In genomic region chr5:112419535-112419934, GRCm38 (mm10) we compare ENCODE assay signal across 15 mouse cellular contexts. TPM values are rescaled to one million over a fixed set of nuclear protein-coding genes. Genes with fewer than 3 reads are reported as not detected.
DNase-seq lines count a peak whose midpoint lies in the region; ATAC-seq lines count a peak whose summit lies in the region.
"Had no signal": no experiment of that assay in that cellular context is flagged by ENCODE, and none has a peak within 500 bp of the region (broad histone marks: within the 10 kb centered on the region; RNA-seq: fewer than 3 reads in every experiment).

No protein-coding gene starts in this region.

- no peak for DNase-seq in forebrain, embryonic 11.5 days (ENCODE audit: low spot score)
- peak; percentile 60 for DNase-seq in ZHBTc4 (ENCODE audit: low read depth, low spot score)
- DNase-seq in midbrain, embryonic 14.5 days, result peak; percentile 57
- no peak for DNase-seq in urinary bladder, adult 2 months (ENCODE audit: low spot score)
- no peak for DNase-seq in layer of hippocampus, postnatal 10 days (ENCODE audit: low spot score in 2 of 2)
- no peak for DNase-seq in thymus, postnatal 4 days
- DNase-seq: cerebellum, adult 8-10 months; lung, postnatal 36 days had no signal

- no peak overlapping the region for H3K9ac ChIP-seq in forebrain, embryonic 13.5 days
- H3K9ac ChIP-seq in forebrain, embryonic 11.5 days (ENCODE audit: low read length), result no peak overlapping the region
- no peak overlapping the region for H3K9ac ChIP-seq in forebrain, embryonic 16.5 days (replicated peaks; ENCODE audit: low read depth, low read length)
- no peak overlapping the region for H3K9ac ChIP-seq in midbrain, embryonic 14.5 days (replicated peaks; ENCODE audit: low read length)
- H3K9ac ChIP-seq: limb, embryonic 13.5 days had no signal

- H3K27me3 ChIP-seq in forebrain, embryonic 13.5 days, result peaks cover 7% of the 10 kb centered on the region; the same call in 1 of the 2 replicates
- H3K27me3 ChIP-seq in forebrain, embryonic 11.5 days (ENCODE audit: control insufficient read depth, insufficient read depth, low read length), result no peaks in the 10 kb centered on the region
- no peaks in the 10 kb centered on the region for H3K27me3 ChIP-seq in forebrain, embryonic 16.5 days (replicated peaks; ENCODE audit: control insufficient read depth, insufficient read depth, low read length)
- peaks cover 27% of the 10 kb centered on the region; the same call in 1 of the 2 replicates for H3K27me3 ChIP-seq in midbrain, embryonic 14.5 days (ENCODE audit: control insufficient read depth, insufficient read depth, low read length)

- H3K9me3 ChIP-seq in forebrain, embryonic 13.5 days (replicated peaks), result no peaks in the 10 kb centered on the region
- H3K9me3 ChIP-seq in forebrain, embryonic 11.5 days (ENCODE audit: control insufficient read depth, low read length), result no peaks in the 10 kb centered on the region
- H3K9me3 ChIP-seq in forebrain, embryonic 16.5 days (ENCODE audit: control insufficient read depth, low read length), result no peaks in the 10 kb centered on the region
- H3K9me3 ChIP-seq in midbrain, embryonic 14.5 days (ENCODE audit: control insufficient read depth, low read length), result no peaks in the 10 kb centered on the region
- H3K9me3 ChIP-seq: limb, embryonic 13.5 days had no signal

- peaks cover 32% of the 10 kb centered on the region for H3K36me3 ChIP-seq in forebrain, embryonic 13.5 days (ENCODE audit: poor library complexity, severe bottlenecking)
- no peaks in the 10 kb centered on the region for H3K36me3 ChIP-seq in forebrain, embryonic 11.5 days (ENCODE audit: control insufficient read depth, insufficient read depth, low read length)
- no peaks in the 10 kb centered on the region for H3K36me3 ChIP-seq in forebrain, embryonic 16.5 days (ENCODE audit: control insufficient read depth, insufficient read depth)
- peaks cover 18% of the 10 kb centered on the region for H3K36me3 ChIP-seq in midbrain, embryonic 14.5 days (ENCODE audit: control insufficient read depth, insufficient read depth, low read length)
- H3K36me3 ChIP-seq: limb, embryonic 13.5 days had no signal

- H3K27ac ChIP-seq in forebrain, embryonic 13.5 days, result no peak overlapping the region
- H3K27ac ChIP-seq in forebrain, embryonic 11.5 days (ENCODE audit: low read depth, low read length), result no peak overlapping the region
- no peak overlapping the region for H3K27ac ChIP-seq in forebrain, embryonic 16.5 days (ENCODE audit: low read length)
- no peak overlapping the region for H3K27ac ChIP-seq in midbrain, embryonic 14.5 days (replicated peaks; ENCODE audit: low read depth, low read length)
- H3K27ac ChIP-seq: limb, embryonic 13.5 days had no signal

- no peaks in the 10 kb centered on the region for H3K4me1 ChIP-seq in forebrain, embryonic 13.5 days
- H3K4me1 ChIP-seq in forebrain, embryonic 11.5 days (replicated peaks; ENCODE audit: control insufficient read depth, insufficient read depth, low read length), result no peaks in the 10 kb centered on the region
- peaks cover 3% of the 10 kb centered on the region for H3K4me1 ChIP-seq in forebrain, embryonic 16.5 days (replicated peaks; ENCODE audit: control insufficient read depth, insufficient read depth, low read length)
- peaks cover 20% of the 10 kb centered on the region for H3K4me1 ChIP-seq in midbrain, embryonic 14.5 days (ENCODE audit: control insufficient read depth, insufficient read depth, low read length)
- H3K4me1 ChIP-seq: limb, embryonic 13.5 days had no signal

- no peak overlapping the region for H3K4me3 ChIP-seq in forebrain, embryonic 13.5 days
- no peak overlapping the region for H3K4me3 ChIP-seq in forebrain, embryonic 11.5 days (ENCODE audit: low read depth, low read length)
- H3K4me3 ChIP-seq in forebrain, embryonic 16.5 days (replicated peaks; ENCODE audit: low read length), result no peak overlapping the region
- H3K4me3 ChIP-seq in midbrain, embryonic 14.5 days (replicated peaks; ENCODE audit: low read depth, low read length), result no peak overlapping the region
- H3K4me3 ChIP-seq: limb, embryonic 13.5 days had no signal

- ATAC-seq in forebrain, embryonic 13.5 days, result peak; percentile 55; the same call in 1 of the 2 replicates
- ATAC-seq in forebrain, embryonic 11.5 days (replicated peaks; ENCODE audit: low FRiP score), result no peak
- ATAC-seq in forebrain, embryonic 16.5 days, result peak; percentile 50; the same call in 1 of the 2 replicates
- no peak for ATAC-seq in midbrain, embryonic 14.5 days (ENCODE audit: low FRiP score, low TSS enrichment)

- 0 out of 2 replicates have a peak overlapping the region, but pooled peaks have one; percentile 10 for H3K4me2 ChIP-seq in forebrain, embryonic 13.5 days
- H3K4me2 ChIP-seq in forebrain, embryonic 11.5 days (ENCODE audit: low read depth, low read length, severe bottlenecking), result no peak overlapping the region
- H3K4me2 ChIP-seq in forebrain, embryonic 16.5 days (ENCODE audit: low read length), result no peak overlapping the region
- H3K4me2 ChIP-seq in midbrain, embryonic 14.5 days (ENCODE audit: low read length), result no peak overlapping the region
- H3K4me2 ChIP-seq: limb, embryonic 13.5 days had no signal

- 38% methylated on average over 12 of the region's 12 CpGs for WGBS in forebrain, embryonic 13.5 days
- WGBS in forebrain, embryonic 11.5 days, result 31% methylated on average over 12 of the region's 12 CpGs
- 38% methylated on average over 12 of the region's 12 CpGs for WGBS in forebrain, embryonic 16.5 days
- 35% methylated on average over 12 of the region's 12 CpGs for whole genome bisulfite sequencing in midbrain, embryonic 14.5 days

RNA-seq across cellular contexts. Expression of gene Asphd2, which starts 24.9 kb away (rescaled TPM):
- 21.4 and 23.8 TPM in 2 replicates for polyA plus RNA-seq in forebrain, embryonic 13.5 days (2015; fragmentation: Nextera tagmentation; extraction: Ambion mirVana)
- polyA plus RNA-seq in forebrain, embryonic 11.5 days (2014; fragmentation: Nextera tagmentation; extraction: Ambion mirVana), result 50.7 and 54.1 TPM in 2 replicates
- 41.1 and 43.8 TPM in 2 replicates for polyA plus RNA-seq in forebrain, embryonic 16.5 days (2015; fragmentation: Nextera tagmentation; extraction: Ambion mirVana)
- 91.5 and 103 TPM in 2 replicates for polyA plus RNA-seq in midbrain, embryonic 14.5 days (2014; fragmentation: Nextera tagmentation; extraction: Ambion mirVana)
- polyA plus RNA-seq in urinary bladder, adult 2 months (2012; rRNA removed), result 1.3 and 1.4 TPM in 2 replicates
- 100 to 1,000 TPM; 150 to 151 TPM for total RNA-seq in layer of hippocampus, postnatal 10 days (2021)
- total RNA-seq: neutrophil, adult 5-6 weeks had no signal

RNA-seq across cellular contexts. Expression of gene Gm6588, which starts 29.7 kb away (rescaled TPM):
- polyA plus RNA-seq in forebrain, embryonic 13.5 days (2015; fragmentation: Nextera tagmentation; extraction: Ambion mirVana), result 0.68 and 1.1 TPM in 2 replicates
- polyA plus RNA-seq in forebrain, embryonic 11.5 days (2014; fragmentation: Nextera tagmentation; extraction: Ambion mirVana), result not detected in 2 replicates
- polyA plus RNA-seq in forebrain, embryonic 16.5 days (2015; fragmentation: Nextera tagmentation; extraction: Ambion mirVana), result 0.43 and 1.3 TPM in 2 replicates
- 0.26 and 0.61 TPM in 2 replicates for polyA plus RNA-seq in midbrain, embryonic 14.5 days (2014; fragmentation: Nextera tagmentation; extraction: Ambion mirVana)
- polyA plus RNA-seq in urinary bladder, adult 2 months (2012; rRNA removed), result not detected in 2 replicates
- total RNA-seq in layer of hippocampus, postnatal 10 days (2021), result not detected
- total RNA-seq: adrenal gland, postnatal 36 days; MEL; neutrophil, adult 5-6 weeks had no signal
- polyA plus RNA-seq: thymus, postnatal 0 days had no signal

Comparison
In these comparisons a context has a peak if more than half of its experiments do, and no peak if none do; other contexts are left out.
1. ATAC-seq: peak in forebrain, embryonic 13.5 days (single experiment) and forebrain, embryonic 16.5 days (single experiment); none in forebrain, embryonic 11.5 days (single experiment) and midbrain, embryonic 14.5 days (single experiment).
2. DNase-seq: peak in ZHBTc4 (single experiment) and midbrain, embryonic 14.5 days (single experiment); none in forebrain, embryonic 11.5 days (single experiment), urinary bladder, adult 2 months (single experiment), layer of hippocampus, postnatal 10 days (0 of 2) and thymus, postnatal 4 days (single experiment).